Mouse (Mus musculus) right cerebral cortex, adult 2 months (tissue): Measurements from ENCODE around the gene Ckap5.

Experiments used
- DNase-seq, 2 experiments: peaks; one replicate each; pipeline ENCODE4 v3.0.0; 2021 to 2022; ENCODE audit warnings: low spot score in 2 of 2

The Ckap5 gene

DNA sequence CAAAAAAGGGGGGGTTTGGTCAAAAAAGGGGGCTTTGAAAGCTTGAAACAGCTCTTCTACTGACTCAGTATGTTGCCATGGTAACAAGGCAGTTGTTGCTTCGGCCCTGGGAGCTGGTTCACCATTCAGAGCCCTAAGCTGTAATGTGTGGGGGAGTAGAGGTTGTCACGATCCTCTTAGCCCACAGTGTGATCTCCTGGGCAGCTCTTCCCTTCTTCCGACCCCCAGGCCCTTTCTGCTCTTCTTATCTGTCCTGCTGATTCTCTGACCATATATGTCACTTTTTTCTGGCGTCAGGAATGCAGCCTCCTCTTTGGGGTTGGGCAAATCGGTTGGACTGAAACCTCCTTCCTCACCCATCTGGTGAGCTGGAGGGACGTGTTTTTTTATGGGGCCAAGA lies 126.3 kb downstream of the Ckap5 start:
- DNase-seq, result peak; percentile 40 to 63

DNA sequence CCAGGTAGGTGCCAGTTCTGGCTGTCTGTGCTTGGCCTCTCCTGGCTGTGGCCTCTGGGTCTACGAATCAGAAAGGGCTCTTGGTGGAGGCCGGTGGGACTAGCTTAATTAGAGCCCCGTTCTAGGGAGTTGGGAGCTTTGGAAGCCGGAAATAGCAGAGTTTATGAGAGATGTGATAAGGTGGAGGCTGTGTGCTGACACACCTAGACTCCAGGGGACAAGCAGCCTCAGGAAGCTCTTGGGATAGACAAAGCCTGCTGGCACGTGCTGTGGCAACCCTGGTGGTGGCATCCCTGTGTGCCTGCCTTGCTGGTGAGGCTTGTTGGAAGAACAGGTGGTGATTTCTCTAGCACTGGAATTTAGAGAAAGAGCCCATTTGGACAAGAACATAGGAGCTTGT lies 128.8 kb downstream of the Ckap5 start:
- DNase-seq, result no peak

DNA sequence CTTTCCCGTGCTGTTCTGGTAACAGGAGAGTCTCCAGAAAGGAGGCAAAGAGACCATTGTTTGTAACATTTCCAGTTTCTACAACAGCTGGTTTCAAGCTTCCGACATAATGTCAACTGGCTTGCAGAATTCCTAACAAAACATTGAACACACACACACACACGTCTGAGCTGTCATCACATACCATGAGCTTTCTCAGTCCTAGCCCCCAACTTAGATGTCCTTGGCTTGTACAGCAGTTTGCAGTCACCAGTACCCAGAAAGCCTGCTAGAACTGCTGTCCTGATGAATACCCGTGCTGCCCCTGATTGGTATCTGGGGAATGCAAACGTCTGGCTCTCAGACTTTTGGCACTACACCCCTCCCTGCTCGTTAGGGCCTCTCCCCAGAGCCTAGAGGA lies 129.3 kb downstream of the Ckap5 start:
- no peak for DNase-seq

DNA sequence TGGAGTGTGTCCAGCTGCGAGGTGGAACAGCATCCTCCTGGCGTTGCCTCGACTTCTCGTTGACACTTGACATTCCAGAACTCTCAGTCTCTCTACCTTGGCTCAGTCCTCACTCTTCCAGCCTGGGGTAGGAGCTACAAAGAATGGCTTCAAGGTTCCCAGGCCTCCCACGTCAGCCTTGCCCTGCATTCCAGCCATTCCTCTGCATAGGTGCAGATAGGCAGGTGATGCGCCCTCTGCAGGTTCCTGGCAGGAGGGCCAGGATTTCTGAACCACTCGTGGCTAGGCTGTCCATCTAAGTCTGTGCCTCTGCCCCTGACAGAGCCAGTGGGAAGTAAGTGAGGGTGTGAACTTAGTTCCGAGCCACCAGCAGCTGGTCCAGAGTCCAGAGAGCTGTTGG lies 130.2 kb downstream of the Ckap5 start:
- DNase-seq, result no peak

DNA sequence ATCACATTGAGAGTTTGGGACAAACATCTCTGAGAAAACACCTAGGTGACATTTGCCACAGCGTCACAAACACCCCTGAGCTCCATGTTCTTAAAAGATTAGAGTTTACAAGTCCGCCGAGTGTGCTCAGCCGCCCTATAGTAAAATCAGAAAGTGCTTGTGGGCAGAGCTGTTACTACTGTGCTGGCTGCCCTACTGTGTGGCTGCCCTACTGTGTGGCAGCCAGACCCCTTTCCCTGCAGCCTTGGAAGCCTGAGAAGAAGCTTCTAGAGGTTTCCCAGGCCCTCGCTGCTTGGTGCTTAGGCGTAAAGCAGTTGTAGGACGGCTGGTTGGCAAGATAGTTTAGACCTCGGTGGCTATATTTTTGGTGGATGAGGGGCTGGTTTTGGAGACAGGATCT lies 133.1 kb downstream of the Ckap5 start:
- no peak for DNase-seq

DNA sequence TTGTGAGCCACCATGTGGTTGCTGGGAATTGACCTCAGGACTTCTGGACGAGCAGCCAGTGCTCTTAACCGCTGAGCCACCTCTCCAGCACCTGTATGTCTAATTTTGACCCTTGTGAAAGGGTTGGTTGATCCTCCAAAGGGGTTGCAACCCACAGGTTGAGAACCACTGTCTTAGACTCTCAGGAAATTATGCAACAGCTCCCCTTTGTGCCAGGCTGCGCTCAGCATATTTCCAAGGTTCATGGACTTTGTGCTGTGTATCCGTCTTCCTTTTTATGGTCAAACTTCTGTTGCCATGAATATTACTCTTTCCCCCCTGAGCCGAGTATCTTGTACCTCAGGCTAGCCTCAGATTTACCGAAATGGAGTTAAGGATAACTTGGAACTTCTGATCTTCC lies 134.4 kb downstream of the Ckap5 start:
- DNase-seq, result no peak

DNA sequence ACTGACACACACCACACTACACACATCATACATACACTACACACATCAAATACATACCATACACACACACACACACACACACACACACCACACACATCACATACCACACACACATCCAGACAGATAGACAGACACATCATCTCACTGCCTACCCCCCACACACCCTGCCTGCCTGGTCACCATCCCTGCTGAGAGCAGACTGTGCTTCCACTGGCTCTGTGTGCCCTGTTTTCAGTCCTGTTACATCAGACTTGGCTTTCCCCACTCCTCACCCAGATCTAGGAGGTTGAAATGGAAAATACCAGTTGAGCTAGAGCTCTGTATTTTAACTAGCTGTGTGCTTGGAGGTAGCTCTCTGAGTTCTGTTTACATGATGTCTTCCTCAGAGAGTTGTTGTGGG lies 138.2 kb downstream of the Ckap5 start:
- DNase-seq, result no peak

DNA sequence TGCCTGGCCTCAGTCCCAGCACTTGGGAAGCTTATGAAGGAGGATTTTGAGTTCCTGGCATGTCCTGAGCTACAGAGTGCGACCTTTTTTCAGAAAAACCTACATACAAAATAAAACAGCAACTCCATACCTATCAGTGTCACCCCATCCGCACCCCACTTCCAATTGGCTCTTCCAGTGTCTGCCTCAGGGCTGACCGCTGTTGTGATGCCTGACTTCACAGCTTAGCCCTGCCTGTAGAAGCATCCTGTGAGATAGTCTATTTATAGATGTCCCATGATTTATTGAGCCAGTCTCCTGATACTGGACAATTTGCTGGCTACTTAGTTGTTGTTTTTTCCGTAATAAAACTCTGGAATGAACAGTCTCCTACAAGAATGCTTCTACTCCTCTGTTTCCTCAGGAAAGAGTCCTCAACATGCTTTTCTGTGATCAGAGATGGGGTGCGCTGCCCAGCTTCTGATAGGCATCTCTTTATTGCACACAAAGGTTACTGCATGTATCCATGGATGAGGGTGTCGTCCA lies 139.9 kb downstream of the Ckap5 start:
- DNase-seq, result no peak

DNA sequence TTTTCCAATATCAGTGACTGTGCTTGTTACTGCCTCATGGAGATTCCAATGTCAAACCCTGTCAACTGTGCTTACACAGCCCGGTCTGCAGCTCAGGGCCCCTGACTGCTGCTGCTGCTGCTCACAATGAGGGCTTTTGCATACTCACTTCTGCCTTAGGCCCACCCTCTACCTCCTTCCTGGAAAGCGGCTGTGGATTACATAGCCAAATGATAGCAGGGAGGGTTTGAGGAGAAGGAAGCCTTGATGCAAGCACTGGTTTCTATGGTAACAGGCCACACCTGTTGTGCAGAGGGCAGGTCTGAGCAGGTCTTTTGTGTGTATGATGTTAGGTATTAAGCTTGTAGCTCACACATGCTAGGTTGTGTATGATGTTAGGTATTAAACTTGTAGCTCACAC lies 141.2 kb downstream of the Ckap5 start:
- DNase-seq, result no peak

DNA sequence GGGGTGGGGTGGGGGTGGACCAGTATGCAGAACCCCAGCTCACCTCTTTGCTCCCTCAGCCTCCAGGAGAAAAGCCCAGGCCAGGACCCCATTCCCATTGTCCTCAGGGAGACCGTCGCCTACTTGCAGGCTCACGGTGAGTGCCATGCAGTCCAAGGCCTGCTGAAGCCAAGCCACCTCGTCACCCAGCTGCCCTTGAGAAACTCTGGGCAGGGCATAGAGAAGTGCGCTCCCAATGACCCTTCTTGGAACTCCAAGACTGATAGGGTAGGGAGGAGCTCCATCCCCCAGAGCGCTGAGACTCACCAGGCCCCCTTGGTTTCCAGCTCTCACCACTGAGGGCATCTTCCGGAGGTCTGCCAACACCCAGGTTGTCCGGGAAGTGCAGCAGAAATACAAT lies 142.8 kb downstream of the Ckap5 start:
- no peak for DNase-seq

DNA sequence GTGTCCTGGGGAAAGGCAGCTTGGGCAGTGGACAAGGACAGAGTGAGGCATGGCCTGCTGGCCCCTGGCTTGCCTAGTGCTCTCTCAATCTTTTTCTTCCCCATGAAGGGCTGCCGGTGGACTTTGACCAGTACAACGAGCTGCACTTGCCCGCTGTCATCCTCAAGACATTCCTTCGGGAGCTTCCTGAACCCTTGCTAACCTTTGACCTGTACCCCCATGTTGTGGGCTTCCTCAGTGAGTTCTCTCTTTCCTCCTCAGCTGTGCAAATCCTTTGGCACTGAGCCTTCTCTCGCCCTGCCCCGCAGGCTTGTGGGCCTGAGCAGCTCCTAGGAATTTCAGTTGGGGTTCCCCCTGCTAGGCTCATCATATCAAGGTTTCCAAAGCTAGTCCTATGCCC lies 143.5 kb downstream of the Ckap5 start:
- DNase-seq, result no peak
